Mouse (Mus musculus): Measurements from ENCODE around the gene E2f7.

E2f7 gene

DNA sequence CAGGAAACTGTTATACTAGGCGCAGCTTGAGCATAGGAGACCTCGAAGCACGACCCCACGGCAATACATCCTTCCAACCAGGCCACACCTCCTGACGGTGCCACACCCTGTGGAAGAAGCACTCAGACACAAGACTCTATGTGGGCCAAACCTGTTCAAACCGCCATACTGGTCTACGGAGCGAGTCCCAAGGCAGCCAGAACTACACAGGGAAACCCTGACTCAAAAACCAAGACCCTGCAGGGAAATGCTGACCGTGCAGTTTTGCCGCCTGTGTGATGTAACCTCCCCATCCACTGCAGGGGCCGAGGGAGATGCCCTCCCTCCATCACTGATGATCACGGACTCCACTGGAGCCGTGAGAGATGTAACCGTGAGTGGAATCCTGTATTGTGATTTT lies 36.5 kb downstream of the E2f7 start:
- no peak for DNase-seq

DNA sequence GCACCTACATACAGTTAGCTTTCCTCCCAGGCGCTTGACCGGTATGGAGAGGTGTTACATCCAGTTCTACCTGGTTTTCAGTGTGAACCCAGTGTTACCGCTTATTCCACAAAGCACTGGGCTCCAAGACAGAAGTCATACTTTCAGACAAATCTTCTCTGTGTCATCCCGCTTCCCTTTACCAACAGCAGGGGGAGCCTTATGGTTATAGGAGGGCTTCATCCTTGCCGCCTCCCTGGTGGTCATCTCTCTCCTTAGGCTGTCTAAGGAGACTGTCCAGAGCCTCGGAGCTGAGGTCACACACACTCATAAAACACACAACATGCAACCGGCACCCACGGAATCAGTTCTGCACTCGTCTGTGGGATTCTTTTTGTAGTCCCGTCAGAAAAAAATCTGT lies 37.4 kb downstream of the E2f7 start:
- DNase-seq, result peak; percentile 13

DNA sequence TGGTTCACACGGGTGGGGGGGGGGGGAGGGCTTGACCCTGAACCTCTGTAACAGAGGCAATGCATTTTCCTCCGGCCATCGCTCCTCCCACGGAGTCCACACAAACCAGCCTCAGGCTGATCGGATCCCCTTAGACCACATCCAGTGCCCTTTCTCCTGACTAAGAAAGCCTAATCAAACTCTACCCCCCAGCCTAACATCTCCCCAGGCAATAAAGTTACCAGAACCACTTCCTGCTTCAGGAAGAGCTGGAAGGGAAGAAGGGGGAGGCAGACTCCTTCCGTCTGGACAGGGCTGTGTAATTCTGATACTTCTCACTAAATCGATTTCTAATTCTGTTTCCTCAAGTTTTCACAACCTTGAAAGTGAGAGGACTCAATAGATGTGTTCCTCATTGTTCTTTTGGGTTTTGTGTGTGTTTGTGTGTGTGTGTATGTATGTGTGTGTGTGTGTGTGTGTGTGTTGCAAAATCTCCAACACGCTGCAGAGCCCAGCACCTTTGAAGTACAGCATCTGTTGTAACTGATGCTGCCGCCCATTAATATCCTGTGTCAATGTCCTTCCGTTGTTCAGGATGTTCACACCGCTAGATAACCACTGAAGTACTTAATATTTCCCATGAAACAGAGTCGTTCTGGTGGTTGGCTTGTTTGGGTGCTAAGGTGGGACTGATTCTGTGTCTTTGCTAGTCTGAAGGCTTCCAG lies 43.0 kb downstream of the E2f7 start:
- DNase-seq, result no peak

DNA sequence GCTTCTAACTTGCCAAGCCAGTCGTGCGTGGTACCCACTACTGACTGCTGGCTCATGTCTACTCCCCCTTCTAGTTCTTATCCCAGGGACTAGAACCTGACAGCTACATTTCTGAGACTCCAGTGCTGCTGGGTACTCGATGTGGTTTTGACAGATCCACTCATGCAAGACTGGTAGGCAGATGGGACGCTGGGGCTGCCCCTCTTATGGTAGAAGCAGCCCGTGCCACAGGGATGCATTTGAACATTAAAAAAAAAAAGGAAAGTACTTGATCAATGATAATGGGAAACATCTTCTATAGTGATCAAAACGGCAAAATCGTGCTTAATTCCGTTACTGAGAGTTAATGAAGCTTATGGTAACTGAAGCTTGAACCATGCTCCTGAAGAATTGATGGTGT lies 44.4 kb downstream of the E2f7 start:
- DNase-seq, result no peak

DNA sequence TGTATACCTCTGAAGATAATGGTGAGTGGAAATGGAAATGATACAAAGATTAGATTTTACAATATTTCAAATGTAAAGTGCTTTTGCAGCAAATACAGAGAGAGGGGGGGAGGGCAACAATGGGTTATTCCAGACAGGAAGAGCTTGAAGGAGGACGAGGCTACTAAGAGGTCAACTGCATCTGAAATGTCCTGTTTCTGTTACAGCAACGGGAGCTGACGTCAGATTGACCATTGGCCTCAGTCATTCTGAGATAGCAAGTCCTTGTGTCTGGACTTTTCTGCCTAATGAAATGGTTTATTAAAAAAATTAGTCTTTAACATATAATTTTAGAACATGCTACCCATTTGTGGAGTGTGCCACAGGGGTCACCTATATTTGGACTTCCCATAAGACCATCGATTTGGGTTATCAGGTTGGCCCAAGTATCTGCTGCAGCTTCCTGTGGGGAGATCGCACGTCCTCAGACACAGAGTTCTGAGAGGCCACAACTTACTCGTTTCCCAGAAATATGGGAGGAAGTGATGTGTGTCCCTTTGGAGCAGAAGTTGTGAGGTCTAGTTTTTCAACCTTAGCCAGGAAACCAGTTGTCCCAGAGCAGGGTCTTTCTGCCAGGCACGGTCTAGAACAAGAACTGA lies 48.0 kb downstream of the E2f7 start:
- DNase-seq, result no peak

DNA sequence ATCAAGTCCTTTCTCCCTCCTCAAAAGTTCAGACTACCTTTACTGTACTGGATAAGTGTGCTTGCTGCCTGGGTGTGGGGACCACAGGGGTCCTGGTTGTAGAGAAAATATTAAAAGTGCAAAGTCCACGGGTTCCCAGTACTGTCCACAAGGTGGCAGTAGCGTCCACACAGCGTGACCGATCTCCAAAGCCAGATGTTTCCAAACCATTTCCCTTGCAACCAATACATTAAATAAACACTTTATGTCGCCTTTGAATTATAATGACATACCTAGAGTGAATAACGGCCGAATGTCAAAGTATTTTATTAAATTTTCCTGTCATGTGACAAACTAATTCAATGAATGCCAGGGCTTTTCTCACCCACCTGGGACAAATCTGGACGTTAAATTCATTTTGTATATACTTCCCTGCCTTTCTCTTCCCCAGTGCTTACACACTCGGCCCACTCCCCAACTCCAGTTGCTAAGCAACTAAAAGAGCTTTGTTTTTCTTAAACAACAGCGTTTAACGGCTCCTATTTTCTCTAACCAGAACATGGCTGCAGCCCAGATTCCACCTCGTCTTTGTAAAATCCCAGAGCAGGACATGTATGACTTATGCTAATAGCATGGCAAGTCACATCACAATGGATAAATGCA lies 49.4 kb downstream of the E2f7 start:
- peak; percentile 55 for DNase-seq

DNA sequence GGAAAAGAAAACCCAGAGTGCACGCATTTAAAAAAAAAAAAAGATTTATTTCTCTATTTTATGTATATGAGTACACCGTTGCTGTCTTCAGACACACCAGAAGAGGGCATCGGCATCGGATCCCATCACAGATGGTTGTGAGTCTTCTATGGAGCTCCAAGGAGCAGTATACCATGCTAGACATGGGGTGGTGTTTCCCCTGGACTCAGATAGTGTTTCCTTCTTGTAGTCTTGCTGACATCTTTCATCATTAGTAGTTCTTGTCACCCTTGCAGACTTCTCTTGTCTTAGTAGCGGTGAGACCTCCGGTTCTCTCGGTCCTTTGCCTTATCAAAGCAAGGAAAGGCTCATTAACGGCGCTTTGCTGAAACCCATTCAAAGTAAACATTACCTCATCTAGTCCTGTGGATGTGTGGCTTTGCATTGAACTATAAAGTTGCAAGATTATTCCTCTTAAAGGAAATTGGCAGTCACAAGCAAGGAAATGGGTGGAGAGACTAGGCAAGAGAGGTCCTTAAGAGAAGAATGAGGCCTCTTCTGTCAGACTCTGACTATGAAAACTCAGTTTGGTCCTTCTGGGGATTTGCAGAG lies 50.1 kb downstream of the E2f7 start:
- no peak for DNase-seq

DNA sequence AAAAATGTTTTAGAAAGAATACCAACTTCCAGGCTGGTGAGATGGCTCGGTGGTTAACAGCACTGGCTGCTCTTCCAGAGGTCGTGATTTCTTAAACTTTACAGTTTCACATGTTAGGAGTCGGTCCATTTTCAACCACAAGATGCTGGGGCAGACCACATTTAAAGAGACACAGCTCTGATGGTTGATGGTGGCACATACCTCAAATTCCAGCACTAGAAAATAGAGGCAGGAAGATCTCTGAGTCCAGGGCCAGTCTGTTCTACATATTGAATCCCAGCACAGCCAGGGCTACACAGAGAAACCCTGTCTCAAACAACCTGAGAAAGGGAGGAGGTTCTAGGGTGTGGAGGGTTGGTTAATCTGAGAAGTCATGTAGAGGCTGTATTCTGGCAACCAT lies 56.1 kb downstream of the E2f7 start:
- DNase-seq, result no peak

DNA sequence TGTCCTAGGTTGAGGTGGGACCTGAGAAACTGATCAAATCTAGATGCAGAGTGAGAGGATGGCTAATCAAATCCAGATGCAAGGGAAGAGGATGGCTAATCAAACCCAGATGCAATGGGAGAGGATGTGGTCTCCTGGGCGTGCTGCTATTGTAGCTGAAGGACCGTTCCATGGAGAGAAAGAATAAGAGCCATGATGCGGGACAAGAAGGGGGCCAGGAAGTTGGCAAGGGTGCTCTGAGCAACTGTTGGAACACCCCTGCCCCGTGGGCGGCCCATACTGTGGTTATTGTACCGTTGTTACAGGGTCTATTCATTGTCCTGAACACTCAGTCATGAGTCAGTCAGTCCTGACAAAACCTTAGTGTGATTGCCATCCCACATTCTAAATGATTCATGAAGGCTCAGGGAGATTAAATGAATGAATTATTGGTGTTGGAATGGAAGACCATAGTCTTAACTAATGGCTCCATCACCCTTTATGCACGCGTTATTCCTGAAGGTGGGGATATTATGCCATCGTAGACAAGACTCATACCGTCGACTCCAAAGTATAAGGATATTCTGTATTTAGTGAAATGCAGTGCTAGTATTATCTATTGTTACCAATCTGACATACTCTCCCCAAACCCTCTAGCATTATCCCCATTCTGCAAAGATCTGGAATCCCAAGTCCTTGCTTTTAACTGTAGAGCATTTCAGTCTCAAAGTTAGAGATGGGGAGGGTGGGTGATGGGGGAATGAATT lies 59.2 kb downstream of the E2f7 start:
- DNase-seq, result no peak

DNA sequence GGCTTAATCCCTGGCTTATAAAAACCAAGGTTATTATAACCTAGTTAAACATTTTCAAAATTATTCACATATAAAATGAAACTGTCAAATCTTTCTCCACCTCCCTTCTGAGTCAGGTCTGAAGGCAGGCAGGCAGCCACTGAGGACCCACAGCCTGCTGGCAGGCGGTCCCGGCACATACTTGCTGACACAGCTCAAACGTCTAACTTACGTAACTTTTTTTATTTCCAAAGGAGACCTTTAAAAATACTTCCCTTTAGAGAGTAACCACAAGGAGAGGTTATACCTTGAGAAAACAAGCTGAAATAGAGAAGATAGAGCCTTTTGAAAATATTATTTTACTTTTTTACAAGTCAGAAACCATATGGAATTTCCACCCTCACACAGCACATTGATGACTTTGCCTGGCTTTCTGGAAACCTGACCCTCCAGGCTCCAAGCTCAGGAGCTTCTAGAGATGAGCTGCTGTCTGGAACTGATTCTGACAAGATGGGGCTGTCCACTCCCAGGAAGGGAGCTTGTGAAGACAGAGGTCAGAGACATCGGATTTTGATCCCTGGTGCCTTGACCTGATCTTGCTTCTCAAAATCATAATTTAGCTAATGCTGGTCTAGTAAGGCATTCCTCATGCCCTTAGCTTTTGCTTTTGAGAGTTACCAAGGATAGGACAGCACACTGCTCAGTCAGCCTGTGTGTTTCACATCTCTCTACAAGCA lies 59.9 kb downstream of the E2f7 start:
- peak; percentile 13 for DNase-seq

DNA sequence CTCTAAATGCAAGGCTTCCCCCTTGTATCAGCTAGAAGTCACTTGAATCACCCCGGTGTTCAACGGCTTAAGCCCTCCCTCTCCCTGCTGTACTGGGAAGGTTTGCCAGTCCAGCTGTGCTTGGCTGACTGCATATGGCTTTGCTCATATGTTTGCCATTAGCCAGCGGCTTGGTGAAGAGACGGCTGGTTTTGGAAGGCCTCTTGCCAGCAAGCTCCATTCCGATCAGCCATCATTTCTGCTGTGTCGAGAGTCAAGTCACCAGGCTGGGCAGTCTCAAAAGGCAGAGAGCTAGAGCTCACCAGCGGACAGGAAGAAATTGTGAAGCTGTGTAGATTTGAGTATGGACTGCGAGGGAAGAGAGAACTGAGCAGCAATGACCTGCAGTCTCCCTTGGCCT lies 61.2 kb downstream of the E2f7 start:
- DNase-seq, result no peak

DNA sequence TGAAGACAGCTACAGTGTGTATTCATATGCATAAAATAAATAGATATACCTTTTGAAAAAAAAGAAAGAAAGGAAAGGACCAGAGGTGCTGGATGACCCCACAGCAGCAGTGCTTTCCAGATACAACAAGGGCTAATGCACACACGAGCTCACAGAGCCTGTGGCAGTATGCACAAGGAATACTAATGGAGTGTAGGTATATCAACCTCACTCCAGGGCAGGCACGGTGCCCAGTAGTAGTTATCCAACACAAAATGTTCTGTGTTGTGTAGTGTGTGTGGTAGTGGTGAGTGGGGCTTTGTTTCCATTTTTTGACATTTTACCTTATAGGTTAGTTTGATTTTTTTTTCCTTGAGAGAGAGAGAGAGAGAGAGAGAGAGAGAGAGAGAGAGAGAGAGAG lies 65.3 kb downstream of the E2f7 start:
- no peak for DNase-seq

DNA sequence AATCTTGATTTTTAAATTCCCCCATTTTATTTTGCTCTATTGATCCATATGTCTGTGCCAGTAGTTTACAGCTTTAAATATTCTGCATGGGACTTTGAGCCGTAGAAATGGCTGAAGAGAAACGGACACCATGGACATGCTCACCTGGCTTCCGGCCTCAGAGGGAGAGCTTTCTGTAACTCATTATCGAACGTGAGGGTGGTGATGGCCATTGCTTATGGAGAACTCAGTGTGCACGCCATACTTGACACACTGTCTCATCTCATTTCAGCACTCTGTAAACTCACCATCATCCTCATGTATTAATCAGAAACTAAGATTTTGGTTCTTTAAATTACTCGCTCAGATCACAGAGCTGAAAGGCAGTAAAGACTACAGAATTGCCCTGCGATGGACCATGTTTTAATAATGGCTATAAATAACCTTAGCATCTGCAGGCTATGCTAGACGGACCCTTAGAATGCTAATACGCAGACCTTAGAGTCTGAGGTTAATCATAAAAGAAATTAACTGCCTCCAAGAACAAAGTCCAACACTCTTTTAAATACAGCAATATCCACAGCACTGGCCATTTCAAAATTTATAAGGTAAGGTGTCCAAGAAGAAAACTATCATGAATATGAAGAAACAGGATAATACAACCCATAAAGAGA lies 66.1 kb downstream of the E2f7 start:
- DNase-seq, result no peak

DNA sequence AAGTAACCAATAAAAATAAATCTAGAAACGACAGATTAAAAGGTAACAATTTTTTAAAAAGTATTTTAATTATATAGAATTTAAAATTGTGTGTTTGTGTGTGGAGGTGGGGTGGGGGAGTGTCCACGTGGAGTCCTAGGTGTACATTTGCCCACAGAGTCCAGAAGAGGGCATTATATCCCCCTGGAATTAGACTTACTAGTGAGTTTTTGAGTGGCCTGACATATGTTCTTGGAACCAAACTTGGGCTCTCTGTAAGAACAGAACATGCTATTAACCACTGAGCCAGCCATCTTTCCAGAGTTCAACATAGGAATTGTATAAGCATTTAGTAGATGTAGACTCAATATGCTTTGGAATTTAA lies 66.6 kb downstream of the E2f7 start:
- DNase-seq, result no peak

DNA sequence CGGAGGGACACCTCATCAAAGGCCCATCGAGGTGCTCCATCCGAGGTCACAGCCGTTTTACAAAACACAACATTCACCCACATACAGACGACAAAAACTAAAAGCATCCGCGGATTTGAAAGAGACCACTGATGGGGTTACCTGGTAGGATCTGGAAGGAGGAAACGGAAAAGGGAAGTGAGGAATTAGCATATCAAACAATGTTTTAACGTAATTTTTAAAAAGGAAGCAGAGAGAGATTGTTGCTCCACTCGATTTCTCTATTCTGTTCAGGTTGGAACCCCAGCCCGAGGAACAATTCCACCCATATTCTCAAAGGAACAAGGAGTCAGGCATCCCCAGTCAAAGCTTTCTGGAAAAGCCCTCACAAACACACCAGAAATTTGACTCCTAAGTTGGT lies 75.9 kb downstream of the E2f7 start:
- DNase-seq, result no peak

DNA sequence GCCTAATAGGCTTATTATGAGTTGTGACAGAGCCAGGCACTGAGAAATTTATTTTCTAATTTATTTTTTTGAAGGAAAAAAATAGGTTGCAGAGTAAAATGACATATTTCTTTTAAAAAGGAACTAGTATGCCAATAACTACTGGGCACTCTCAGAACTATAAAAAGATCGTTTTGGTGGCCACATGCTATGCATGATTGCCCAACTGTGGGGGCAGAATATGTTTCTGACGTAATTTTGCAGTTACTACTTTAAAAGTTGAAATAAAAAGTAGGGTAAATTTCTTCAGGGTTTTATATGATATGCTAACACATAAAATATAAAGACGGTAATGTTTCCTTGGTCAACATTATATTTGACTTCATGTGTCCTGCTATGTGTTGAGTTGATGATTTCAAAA lies 76.5 kb downstream of the E2f7 start:
- DNase-seq, result no peak

DNA sequence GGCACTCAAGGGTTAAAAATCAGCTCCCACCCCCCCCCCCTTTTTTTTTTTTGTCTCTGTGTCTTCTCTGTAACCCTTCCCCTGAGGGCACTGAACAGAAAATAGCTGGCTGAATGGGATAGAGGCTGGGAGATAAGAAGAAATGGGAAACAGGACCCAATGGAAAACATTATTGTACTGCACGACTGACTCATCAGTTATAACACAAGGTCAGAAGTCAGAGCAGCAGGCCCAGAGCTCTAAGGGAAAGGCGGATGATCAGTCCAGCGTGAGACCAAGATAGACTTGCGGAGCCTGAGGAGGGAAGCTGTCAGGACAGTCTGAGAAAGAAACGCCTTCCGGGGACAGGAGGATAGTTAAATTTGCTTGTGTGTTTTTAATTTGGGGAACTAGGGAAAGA lies 87.1 kb downstream of the E2f7 start:
- no peak for DNase-seq

DNA sequence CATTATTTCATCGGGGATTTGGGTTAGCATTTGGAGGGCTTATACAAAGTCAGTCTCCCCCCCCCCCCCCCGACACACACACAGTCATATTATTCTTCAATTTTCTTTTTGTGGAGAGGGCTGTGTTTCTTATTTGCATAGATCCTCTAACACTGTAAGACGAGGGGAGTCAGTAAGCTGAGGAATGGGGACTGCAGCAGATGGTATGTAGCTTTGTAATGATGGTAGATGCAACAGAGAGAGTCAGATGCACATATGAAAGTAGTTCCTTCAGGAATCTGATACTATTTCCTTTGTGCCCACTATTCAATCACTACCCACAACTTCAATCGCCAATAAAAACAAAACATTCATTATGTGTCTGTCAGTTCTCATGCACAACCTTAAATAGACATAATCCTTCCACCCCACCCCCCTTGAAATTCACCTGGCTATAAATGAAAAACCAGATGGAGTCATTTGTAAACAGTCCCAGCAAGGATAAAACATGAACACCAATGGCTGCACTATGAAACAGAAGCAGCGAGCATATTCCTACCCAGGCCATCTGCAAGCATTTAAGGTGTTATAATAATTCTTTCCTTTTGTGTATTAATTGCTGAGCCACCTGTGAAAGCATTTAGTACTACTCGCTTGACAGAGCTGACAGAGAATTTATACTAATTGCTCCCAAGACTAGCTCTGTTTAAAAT lies 90.0 kb downstream of the E2f7 start:
- no peak for DNase-seq
